Mouse (Mus musculus): ENCODE data around the gene Schip1.

Schip1 gene

DNA sequence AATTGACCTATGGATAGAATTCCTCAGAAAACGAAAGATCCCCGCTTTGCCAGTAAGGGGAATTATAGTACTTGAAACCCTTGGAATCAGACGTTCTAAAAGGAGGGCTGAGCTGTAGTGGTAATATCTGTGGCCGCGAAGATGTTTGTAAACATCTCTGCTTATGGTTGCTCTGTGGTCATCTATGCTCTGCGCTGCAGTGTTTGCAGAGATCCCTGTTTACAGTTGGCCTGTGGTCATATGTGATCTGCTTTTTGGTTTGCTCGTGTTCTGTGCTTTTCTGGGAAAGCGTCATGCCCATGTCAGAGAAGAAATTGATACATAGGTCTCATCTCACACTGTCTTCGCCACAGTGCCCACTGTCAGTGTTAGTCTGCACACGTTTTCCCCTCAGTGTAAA is 528.0 kb downstream of the Schip1 start:
- DNase-seq, result no peak

DNA sequence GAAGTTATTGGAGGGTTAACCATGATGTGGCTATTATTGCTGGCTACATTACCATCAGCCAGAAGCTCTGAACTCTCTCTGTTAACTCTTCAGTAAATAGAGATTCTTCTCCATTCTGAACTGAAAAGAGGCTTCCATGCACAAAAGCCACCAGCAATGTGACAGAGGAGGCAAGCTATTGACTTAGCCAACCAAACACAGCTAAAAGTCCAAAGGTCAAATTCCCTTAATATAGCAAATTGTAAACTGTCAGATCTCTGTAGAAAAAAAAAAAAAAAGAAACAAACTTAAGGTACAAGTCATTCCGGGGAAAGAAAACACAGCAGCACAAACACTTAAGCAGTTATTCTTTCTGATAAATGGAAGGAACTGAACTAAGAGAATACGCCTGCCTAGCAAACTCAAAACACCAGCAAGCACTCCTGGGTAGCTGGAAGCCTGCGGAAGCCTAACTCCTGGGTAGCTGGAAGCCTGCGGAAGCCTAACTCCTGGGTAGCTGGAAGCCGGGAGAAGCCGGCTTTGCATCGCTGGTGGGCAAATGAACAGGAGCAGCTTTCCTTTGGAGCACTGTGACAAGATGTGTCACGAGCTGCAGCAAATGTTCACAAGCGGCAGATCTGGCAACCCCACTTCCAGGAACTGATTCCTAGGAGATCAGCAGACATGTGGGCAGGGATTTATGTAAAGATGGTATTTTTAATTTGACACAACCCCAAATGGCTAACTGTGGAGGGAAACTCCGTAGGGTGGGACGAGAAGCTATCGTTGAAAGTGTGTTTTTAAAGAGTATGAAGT is 528.7 kb downstream of the Schip1 start:
- no peak for DNase-seq

DNA sequence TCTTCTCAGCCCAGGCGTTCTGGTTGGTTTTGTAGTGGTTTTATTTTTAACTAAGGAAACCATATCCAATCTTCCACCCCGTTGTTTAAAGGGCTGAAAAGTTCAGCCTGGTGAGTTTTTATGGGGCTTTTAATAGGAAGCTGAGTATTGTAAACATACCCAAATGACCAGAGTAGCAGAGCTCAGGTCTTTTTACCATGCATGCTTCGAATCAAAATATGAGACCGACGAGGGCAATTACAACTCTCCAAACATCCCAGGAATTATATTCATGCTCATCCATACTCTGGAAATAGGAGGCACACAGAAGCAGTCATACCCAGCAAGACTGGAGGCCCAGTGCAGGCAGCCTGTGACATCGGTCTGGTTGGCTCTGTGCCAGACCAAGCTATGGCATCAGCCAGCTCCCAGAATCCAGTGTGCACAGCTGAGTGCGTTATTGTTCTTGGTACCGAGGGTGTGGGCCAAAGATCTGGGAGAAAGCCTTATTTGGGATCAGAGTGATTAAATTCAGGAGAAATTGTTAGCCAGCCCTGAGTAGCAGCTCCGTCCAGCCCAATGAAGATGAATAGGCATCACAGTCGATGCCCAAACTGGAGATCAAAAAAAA is 530.8 kb downstream of the Schip1 start:
- DNase-seq, result no peak

DNA sequence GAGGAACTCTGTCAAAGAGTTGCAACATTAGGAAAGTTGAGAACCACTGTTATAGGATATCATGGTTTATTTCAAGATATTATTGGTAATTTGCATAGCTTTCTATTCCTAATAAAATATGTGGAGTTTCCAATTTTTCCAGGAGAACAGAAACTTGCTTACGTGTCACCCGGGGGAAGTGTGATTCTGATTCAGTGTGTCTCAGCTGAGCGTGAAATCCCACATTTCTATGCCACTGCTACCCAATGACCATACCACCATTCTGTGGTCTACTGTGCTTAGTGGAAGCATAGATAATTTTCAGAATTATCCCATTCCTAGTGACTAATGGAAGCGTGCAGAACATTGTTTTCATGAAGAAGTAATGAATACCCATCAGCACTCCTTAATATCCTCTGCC is 532.3 kb downstream of the Schip1 start:
- no peak for DNase-seq

DNA sequence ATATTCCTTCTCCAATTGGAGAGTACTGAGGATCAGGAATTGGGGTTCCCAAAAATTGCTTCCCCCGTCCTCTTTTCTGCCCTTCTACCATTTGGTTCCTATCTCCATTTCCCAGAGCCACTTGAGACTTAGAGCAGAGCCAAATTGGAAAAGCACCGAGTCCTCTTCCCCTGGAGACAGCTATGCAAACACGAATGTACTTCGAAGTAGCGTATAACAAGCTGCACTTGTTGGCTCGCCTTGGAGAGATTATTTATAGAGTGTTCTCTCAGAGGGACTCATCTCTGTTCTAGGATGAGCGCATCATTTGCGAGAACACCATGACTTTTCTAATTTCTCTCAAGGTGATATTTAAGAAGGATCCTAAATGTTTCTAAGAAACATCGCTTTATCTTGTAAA is 538.3 kb downstream of the Schip1 start:
- peak; percentile 40 for DNase-seq

- no peak for DNase-seq
These were observed 539.9 kb downstream of the Schip1 start for GRCm38 (mm10) chr3:68604467-68604866.

- DNase-seq, result no peak
These were observed 540.4 kb downstream of the Schip1 start for GRCm38 (mm10) chr3:68604962-68605361.

DNA sequence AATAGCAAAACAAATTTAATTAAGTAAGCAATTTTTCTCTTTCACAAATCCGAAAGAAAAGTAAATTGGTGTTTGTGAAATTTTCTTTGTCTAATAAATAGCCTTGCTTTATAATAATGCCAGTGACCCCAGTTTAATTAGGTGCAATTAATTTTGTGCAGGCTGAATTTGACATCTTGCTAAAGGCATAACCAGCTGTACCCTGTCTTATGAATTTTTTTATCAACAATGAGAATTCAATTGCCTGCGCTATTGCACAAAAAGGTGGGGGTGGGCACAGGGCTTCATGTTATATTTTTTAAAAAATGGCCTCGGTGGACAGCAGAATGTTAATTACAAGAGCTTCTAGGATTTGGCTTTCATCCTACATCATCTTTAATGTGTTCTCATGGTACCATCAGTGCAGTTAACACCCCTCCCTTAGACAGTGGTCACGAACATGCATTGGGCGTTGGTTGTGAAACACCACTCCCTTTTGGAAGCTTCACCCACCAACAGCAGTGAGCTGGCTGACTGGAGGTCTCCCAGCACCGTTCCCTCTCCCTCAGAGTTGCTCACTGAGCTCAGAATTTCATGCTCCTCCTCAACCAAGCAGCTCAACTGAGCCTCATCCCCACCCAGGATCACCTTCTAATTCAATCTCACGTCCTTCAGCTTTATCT is 541.5 kb downstream of the Schip1 start:
- no peak for DNase-seq

DNA sequence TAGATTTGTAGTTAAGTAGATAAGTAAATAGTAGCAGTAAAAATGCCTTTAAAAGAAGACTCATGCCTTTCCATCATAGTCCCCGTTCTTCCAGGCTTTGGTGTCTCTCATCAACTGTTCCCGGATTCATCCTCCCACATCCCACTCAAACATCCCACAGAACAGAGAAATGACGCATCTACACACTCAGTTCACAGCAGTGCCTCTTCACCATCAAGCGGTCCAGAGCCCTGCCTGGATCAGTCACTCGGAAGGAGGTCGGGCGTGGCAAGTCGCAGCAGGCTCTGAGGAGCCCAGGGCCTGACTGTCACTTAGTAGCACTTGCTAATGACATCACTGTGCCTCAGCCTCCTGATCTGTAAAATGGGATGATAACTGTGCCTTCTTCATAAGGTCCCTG is 542.1 kb downstream of the Schip1 start:
- DNase-seq, result no peak

GRCm38 (mm10) chr3:68607336-68607735 is 542.7 kb downstream of the Schip1 start:
- no peak for DNase-seq

GRCm38 (mm10) chr3:68608848-68609497 is 544.4 kb downstream of the Schip1 start:
- DNase-seq, result no peak

DNA sequence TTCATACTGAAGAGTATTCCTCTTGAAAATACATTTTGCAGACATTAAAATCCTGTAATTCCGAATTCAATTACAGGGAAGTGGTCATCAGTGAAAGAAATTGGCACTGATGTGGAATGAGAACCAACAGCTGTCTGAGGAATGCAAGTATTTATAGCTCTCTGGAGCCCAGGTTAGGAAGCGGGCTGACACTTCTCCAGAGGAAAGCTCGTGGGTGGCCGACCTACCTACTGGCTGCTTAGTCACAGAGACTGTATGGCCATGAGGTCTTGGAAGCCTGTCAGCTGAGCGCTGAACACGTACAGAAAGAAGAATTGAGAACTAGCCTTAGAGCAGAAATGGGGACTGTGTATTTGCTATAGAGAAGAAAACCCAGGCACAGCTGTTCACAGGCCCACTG is 545.4 kb downstream of the Schip1 start:
- no peak for DNase-seq

GRCm38 (mm10) chr3:68610598-68611261 is 546.1 kb downstream of the Schip1 start:
- DNase-seq, result no peak

- peak; percentile 41 for DNase-seq
These were observed 550.6 kb downstream of the Schip1 start for GRCm38 (mm10) chr3:68615042-68615810.

DNA sequence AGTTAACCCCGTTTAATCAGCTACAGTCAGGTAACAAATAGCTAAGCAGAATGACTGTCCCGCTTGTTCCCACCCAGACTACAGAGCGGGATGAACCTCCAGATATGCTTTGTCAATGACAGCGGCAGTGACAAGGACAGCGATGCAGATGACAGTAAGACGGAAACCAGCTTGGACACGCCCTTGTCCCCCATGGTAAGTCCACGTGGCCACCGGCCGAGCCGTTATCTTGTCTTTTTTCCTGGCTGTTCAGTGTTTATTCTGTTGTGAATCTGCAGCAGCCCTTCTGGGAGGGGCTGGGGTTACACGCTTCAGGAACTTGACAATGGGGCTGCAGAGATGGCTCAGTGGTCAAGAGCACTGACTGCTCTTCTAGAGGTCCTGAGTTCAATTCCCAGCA is 551.8 kb downstream of the Schip1 start:
- DNase-seq, result peak; percentile 23

- no peak for DNase-seq
These were observed 553.1 kb downstream of the Schip1 start for GRCm38 (mm10) chr3:68617708-68618107.

DNA sequence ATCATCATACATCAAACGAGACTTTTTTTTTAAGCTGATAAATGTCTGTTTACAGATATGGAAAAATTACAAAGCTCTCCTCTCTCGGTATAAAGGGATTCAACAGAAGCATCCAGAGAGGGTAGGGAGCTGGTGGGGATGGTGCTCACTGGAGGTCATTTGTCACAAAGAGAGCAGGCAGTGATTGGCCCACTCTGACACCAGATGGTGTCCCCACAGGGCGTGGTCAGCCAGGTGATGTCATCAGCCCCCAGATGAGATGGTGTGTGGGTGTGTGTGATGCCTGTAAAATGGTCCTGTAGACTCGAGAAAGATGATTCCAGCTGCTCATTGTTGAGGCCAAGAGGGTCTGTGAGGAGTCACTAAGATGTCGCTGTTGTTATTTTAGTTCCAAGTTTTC is 554.5 kb downstream of the Schip1 start:
- no peak for DNase-seq

DNA sequence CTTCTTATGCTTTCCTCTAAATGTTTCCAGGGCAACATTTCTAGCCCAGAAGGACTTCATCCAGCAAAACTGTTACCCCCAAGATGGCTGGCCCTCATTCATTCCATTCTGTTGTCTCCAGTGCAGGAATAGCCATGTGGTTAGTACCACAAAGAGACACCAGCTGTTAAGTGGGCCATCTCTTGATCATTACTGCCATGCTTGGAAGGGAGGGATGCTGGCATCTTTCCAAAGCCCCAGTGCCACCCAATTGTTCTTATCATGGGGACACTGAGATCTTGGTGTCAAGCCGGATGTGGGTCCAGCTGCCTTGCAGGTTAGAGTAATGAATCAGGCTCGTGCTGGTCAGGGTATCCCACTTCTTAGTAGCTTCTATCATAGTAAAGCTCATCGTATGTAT is 557.4 kb downstream of the Schip1 start:
- no peak for DNase-seq

DNA sequence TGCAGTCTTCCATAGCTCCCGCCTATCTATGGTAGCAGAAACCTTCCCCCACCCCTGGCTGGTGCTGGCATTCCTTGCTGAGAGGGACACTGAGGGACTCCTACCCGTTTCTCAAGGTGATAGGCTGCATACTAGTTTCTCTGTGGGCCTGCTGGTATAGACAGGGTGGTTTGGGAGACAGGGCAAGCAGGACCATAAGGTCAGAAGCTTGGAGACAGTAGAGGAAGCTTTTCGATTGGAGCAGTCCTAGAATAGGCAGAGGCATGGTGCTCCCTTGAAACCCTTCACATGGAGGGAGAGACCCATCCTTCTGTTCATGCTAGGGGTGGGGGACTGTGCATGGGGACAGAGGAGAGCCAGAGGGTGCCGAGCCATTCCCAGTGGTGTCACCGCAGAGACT is 558.4 kb downstream of the Schip1 start:
- DNase-seq, result no peak

GRCm38 (mm10) chr3:68624471-68624870 is 559.9 kb downstream of the Schip1 start:
- no peak for DNase-seq

DNA sequence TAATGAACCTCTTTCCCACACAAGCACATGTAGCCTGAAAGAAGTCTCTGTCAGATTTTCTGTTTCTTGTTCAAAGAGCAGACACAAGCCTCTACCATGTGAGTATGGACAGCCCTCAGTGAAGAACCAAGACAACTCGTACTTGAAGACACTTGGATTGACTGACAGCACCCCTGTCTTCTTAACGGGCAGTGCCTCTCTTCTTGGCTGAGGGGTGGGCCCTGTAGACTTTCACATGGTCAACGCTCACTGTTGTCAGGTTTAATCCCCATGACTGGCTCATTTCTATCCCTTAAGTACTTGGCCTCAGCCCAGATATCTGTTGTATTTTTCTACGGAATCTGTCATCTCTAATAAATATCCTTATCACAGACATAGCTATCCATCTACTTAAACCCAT is 565.7 kb downstream of the Schip1 start:
- DNase-seq, result no peak

DNA sequence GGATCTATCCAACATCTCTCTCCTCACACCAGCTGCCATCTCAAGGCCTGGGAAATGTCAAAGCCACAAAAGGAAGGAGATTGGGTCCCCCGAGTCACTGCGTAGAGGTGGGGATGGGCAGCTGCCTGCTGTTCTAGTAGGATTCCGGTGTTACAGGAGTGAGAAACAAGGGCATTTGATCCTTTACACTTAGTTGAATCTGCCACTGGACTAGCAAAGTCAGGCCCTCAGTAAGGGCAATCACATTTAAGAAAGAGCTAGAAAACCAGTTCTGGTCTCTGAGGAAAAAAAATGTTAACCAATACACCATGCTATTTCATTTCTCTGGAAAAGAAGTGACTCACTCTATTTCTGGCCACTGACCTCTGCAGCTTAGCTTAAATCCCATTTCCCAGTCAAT is 566.2 kb downstream of the Schip1 start:
- no peak for DNase-seq
